Mouse (Mus musculus): ENCODE data around the gene Sucla2.
"Not testable (repeated sequence)": the region's sequence is repeated elsewhere in the genome, so short reads cannot be mapped to it uniquely, and the experiment has no call there.

Sucla2 gene

DNA sequence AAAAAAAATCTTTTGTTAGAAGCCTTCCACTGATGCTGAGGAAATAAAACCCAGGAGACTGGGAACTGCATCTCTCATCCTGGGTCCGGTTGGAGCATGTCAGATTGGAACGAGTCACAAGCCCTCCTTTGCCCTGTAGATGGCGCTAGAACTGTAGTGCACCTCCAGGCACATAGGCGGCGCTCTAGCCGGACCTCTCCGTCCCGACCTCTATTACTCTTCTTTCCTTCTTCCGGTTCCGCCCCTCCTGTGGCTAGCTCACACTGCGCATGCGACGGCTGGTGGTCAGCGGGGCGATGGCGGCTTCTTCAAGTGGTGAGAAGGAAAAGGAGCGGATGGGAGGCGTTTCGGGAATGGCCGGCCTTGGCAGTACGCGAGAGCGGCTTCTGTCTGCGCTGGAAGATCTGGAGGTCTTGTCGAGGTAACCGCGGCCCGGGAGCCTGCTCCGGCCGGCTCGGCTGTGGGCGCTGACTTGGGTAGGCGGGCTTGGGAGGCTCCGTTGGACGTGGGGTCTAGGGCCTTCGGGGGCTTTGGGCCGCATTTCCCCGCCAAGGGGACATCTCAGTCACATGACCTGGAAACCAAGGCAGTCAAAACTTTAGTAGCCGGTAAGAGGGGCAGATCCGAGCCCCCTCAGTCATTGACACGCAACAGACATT is 15.2 kb upstream of the Sucla2 start, which contains the start of gene Med4:
Gene Med4, plus strand, starts transcription at position 261 of the 659 bp plus-strand sequence.
- DNase-seq (ENCODE audit: low spot score) = peak; percentile 96

DNA sequence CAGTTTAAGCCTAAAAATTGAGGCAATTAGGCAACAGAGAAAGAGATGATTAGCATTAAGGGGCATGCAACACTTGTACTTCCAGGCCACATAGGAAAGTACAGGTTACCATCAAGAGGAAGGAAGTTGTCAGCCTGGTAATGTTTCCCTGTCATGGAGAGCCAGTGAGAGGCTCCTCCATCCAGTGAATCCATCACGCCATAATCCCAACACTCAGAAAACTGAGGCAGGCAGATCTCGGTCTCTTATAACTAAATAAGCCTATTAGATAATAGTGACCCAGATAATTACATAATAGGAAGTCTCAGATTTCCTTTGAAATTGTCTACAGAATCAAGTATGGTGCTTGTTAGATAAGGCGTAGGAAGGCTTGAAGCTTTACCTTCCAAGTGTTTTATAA is 983 bp upstream of the Sucla2 start:
- DNase-seq (ENCODE audit: low spot score) = no peak

GRCm38 (mm10) chr14:73528661-73529060 is 3.5 kb downstream of the Sucla2 start:
- not testable (repeated sequence) for DNase-seq (ENCODE audit: low spot score)

- no peak for DNase-seq (ENCODE audit: low spot score)
Measured at GRCm38 (mm10) chr14:73533755-73534465, 8.8 kb downstream of the Sucla2 start.

GRCm38 (mm10) chr14:73535641-73536040 is 10.5 kb downstream of the Sucla2 start:
- no peak for DNase-seq (ENCODE audit: low spot score)

GRCm38 (mm10) chr14:73543781-73544180 is 18.7 kb downstream of the Sucla2 start:
- no peak for DNase-seq (ENCODE audit: low spot score)

DNA sequence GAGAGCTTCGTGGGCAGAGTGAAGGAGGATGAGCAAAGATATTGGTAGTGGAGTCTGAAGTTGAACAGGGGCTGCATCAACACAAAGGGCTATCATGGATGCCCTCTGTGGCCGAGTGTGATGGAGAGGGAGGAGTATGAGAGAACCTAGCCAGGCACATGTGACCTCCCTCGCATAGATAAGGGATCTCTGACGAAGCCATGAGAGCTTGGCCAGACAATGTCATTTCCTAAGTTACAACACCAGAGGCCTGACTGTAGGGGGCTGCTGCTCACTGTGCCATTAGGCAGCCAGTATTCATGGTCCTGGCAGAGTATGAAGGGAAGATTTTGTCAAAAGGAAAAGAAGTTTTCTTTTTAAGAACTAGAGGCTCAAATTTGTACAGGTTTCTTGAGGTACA is 21.9 kb downstream of the Sucla2 start:
- DNase-seq (ENCODE audit: low spot score) = no peak

GRCm38 (mm10) chr14:73548051-73548450 is 22.9 kb downstream of the Sucla2 start, which contains the start of gene Nudt15:
TSS of gene Nudt15 (minus strand) at chr14:73548242.
- DNase-seq (ENCODE audit: low spot score) = no peak

- no peak for DNase-seq (ENCODE audit: low spot score)
Measured at GRCm38 (mm10) chr14:73550291-73550690, 25.2 kb downstream of the Sucla2 start.

GRCm38 (mm10) chr14:73550732-73551131 is 25.6 kb downstream of the Sucla2 start:
- no peak for DNase-seq (ENCODE audit: low spot score)

DNA sequence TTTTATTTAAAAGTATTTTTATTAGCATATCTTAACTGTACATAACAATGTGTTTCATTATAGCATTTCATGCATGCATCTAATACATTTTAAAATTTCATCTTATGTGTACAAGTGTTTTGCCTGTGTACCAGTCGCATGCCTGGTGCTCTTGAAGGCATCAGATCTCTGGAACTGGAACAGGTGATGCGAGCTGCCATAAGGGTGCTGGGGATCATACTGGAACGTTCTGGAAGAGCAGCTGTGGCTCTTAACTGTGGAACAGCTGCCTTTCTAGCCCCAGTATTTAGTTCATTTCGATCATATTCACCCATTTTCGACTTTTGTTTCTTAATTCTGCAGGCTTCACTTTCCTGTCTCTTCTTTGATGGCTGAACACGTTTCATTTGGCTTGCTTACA is 26.0 kb downstream of the Sucla2 start:
- DNase-seq (ENCODE audit: low spot score) = no peak

DNA sequence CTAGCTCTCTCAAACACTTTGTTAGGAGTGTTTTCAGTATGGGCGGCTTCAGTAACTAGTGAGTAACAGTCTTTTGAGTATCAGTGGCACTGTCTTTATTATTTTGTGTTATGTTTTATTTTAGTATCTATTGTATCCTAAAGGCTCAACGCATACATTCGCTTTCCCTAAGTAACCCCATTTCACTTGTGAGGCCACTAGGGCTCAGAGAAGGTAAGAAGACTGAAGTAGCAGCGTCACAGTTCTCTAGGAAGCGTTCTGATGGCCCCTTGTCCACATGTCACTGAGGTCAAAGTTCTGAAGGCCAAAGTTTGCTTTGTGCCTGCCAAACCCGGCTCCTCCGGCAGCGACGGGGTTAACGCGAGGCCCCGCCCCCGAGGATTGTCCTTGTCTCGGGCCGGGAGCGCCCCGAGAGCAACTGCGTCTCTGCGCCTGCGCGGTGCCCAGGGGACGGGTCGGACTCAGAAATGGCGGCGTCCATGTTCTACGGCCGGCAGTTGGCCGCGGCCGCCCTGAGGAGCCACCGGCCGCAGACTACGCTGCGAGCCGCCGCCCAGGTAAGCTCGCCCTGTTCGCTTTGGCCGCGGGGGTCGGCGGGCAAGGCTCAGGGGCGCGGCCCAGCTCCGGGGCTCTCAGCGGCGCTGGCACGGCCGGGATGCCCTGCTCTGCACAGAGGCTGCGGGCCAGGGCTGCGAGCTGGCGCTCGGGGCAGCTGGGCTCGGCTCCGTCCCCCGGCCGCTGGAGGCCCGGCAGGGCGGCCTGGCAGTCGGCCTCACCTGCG is 27.4 kb downstream of the Sucla2 start:
- peak; percentile 95 for DNase-seq (ENCODE audit: low spot score)

DNA sequence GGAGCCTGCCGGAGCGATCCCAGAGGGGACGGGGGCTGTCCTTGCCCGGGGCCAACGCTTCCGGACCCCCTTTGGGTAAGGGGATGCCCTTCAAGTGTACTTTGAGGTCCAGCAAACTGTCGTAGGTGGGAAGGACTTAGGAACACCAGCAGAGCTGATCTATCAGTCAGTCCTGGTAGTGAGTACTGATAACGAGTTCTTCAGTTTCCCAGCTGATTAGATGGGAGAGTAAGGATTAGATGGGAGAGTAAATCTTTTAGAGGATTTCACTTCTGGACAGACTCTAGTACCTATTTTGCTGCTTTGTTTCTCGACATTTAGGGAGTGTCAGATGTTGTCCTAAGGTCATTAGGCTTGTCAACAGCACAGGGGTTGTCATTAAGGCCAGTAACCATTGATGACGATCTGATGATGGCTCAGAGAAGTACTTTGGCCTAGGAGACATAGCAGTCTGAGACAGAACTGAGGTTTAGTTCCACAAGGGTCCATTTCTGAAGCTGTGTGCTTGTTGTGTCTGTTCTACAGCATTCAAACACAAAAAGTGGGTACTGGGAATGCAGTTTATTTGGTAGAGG is 28.1 kb downstream of the Sucla2 start:
- DNase-seq (ENCODE audit: low spot score) = peak; percentile 8

GRCm38 (mm10) chr14:73569831-73570230 is 44.7 kb downstream of the Sucla2 start:
- DNase-seq (ENCODE audit: low spot score) = not testable (repeated sequence)

GRCm38 (mm10) chr14:73571143-73571542 is 46.0 kb downstream of the Sucla2 start:
- DNase-seq (ENCODE audit: low spot score) = no peak

DNA sequence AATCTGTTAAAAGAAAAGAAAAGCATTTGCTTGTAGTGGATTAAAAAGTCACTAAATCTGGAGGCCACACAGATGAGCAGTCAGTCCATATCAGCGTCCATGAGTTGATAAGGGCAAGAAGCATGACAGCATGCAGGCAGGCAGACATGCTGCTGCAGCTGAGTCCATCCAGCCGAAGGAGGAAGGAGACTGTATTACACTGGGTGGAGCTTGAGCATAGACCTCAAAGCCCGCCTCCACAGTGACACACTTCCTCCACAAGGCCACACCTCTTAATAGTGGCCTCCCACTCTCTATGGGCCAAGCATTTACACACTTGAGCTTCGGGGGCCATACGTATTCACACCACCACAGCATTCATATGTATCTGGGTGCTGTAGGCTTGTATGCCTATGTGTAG is 48.9 kb downstream of the Sucla2 start:
- DNase-seq (ENCODE audit: low spot score) = no peak

GRCm38 (mm10) chr14:73576336-73576735 is 51.2 kb downstream of the Sucla2 start:
- DNase-seq (ENCODE audit: low spot score) = no peak

GRCm38 (mm10) chr14:73588080-73588479 is 63.0 kb downstream of the Sucla2 start:
- DNase-seq (ENCODE audit: low spot score) = no peak

DNA sequence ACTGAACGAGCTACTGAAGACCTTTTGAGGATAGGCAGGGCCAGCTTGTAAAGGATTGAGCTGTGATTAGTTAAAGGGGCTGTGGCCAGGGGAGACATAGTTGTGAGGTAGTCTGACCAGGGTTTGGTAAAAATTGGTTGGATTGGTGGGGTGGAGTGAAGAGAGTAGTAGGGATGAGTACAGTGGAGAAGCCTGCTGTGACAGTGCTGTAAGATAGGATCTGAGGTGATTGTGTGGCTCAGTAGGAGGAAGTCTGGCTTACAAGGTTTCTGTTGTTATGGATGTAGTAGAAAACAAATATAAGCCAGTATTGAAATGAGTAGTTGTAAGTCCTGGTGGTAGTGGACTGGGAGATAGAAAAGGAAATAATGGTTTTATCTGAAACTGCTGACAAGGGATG is 67.0 kb downstream of the Sucla2 start:
- DNase-seq (ENCODE audit: low spot score) = no peak

GRCm38 (mm10) chr14:73599720-73600119 is 74.6 kb downstream of the Sucla2 start:
- no peak for DNase-seq (ENCODE audit: low spot score)

DNA sequence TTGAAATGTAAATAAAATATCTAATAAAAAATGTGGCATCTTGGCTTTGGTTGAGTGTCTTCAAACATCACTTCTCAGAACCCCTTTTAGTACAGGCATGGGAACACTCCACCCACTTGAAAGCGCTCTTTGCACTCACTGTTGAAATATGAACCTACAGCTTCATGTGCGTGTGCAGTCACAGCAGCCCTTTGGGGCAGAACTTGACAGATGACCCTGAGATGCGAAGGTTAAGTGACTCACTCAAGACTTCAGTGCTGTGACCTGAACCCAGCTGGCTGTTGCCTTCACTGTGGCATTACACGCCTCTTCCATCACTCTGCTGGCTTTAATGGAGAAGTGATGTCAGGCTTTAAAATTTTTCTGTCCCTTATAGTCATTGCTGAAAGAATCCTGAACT is 82.6 kb downstream of the Sucla2 start:
- no peak for DNase-seq (ENCODE audit: low spot score)
